ENCODE assay signal across 12 mouse cellular contexts in the genomic region with DNA sequence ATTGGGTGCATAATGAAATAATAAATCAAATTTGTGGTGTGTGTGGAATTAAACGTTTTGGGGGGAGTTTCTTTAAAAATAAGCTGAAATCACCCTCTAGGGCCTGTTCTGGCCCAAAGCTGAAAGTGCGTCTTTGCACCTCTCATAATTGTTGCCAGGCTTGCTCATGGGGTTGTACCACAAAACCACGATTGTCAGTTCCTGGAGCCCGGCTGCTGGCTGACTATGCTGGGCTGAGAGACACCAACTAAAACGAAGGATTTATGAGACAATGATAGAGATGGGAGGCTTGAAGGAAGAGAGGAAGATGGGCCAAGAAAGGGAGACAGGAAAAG. TPM values are rescaled to one million over a fixed set of nuclear protein-coding genes. Genes with fewer than 3 reads are reported as not detected.
A peak's percentile ranks its signal among the peaks of the same experiment; 100 is the strongest.
DNase-seq lines count a peak whose midpoint lies in the region; ATAC-seq and TF ChIP-seq lines count a peak whose summit lies in the region.
"Had no signal": no experiment of that assay in that cellular context is flagged by ENCODE, and none has a peak within 500 bp of the region (broad histone marks: within the 10 kb centered on the region; RNA-seq: fewer than 3 reads in every experiment).

No protein-coding gene starts in this region.

- no peak for TF ChIP-seq CTCF in small intestine, adult 2 months (IDR thresholded peaks at IDR 0.05; ENCODE audit: extremely low read depth, insufficient read length, insufficient replicate concordance, low read depth, low read length)

- no peak overlapping the region for H3K4me3 ChIP-seq in midbrain, embryonic 16.5 days (ENCODE audit: low read depth, low read length)
- H3K4me3 ChIP-seq in midbrain, embryonic 15.5 days = no peak overlapping the region
- no peak overlapping the region for H3K4me3 ChIP-seq in small intestine, adult 2 months (ENCODE audit: low read depth, low read length)
- H3K4me3 ChIP-seq: heart, embryonic 12.5 days had no signal

- H3K9ac ChIP-seq in midbrain, embryonic 16.5 days (ENCODE audit: low read depth, low read length) = no peak overlapping the region
- H3K9ac ChIP-seq in midbrain, embryonic 15.5 days = no peak overlapping the region
- H3K9ac ChIP-seq: heart, embryonic 12.5 days had no signal

- no peak for TF ChIP-seq POLR2A in small intestine, adult 2 months (IDR thresholded peaks at IDR 0.05; ENCODE audit: low read depth, low read length)

- DNase-seq in heart, adult 11 months = peak; percentile 87
- DNase-seq in heart, adult 18-20 months = no peak
- no peak for DNase-seq in MN1 (ENCODE audit: low spot score)
- DNase-seq in spleen, adult 18-20 months = no peak
- DNase-seq: adrenal gland, postnatal 10 days; cerebellum, adult 11-12 months; thymus, postnatal 4 days had no signal

- no peak overlapping the region for H3K4me2 ChIP-seq in midbrain, embryonic 16.5 days (ENCODE audit: low read length)
- no peak overlapping the region for H3K4me2 ChIP-seq in midbrain, embryonic 15.5 days
- H3K4me2 ChIP-seq: heart, embryonic 12.5 days had no signal

- H3K36me3 ChIP-seq in midbrain, embryonic 16.5 days (ENCODE audit: control insufficient read depth, insufficient read depth, low read length) = peaks cover 9% of the 10 kb centered on the region; the same call in 1 of the 2 replicates
- peaks cover 4% of the 10 kb centered on the region for H3K36me3 ChIP-seq in midbrain, embryonic 15.5 days (replicated peaks)
- no peaks in the 10 kb centered on the region for H3K36me3 ChIP-seq in small intestine, adult 2 months (ENCODE audit: control insufficient read depth, insufficient read depth, low read length)
- H3K36me3 ChIP-seq: heart, embryonic 12.5 days had no signal

- peak overlapping the region; percentile 45; the same call in 1 of the 2 replicates for H3K27ac ChIP-seq in midbrain, embryonic 16.5 days (ENCODE audit: low read length)
- H3K27ac ChIP-seq in midbrain, embryonic 15.5 days = no peak overlapping the region
- 0 out of 2 replicates have a peak overlapping the region, but pooled peaks have one; percentile 35 for H3K27ac ChIP-seq in small intestine, adult 2 months (ENCODE audit: insufficient read depth, low read depth, low read length)

- WGBS in midbrain, embryonic 16.5 days = 53% methylated on average over 5 of the region's 5 CpGs
- 60% methylated on average over 5 of the region's 5 CpGs for WGBS in midbrain, embryonic 15.5 days
- WGBS in small intestine, adult 2 months = 68% methylated on average over 5 of the region's 5 CpGs

- H3K27me3 ChIP-seq in midbrain, embryonic 16.5 days (ENCODE audit: control insufficient read depth, insufficient read depth, low read depth, low read length) = no peaks in the 10 kb centered on the region
- H3K27me3 ChIP-seq in midbrain, embryonic 15.5 days (replicated peaks) = 0 out of 2 replicates have a peak, but pooled peaks cover 3% of the 10 kb centered on the region
- H3K27me3 ChIP-seq in small intestine, adult 2 months (ENCODE audit: control insufficient read depth, insufficient read depth, low read length) = no peaks in the 10 kb centered on the region
- H3K27me3 ChIP-seq: heart, embryonic 12.5 days had no signal

- peaks cover 21% of the 10 kb centered on the region for H3K4me1 ChIP-seq in midbrain, embryonic 16.5 days (ENCODE audit: control insufficient read depth, insufficient read depth, low read length)
- peaks cover 18% of the 10 kb centered on the region for H3K4me1 ChIP-seq in midbrain, embryonic 15.5 days
- H3K4me1 ChIP-seq in small intestine, adult 2 months (ENCODE audit: control insufficient read depth, insufficient read depth, insufficient read length, low read length) = peaks cover 10% of the 10 kb centered on the region; the same call in 1 of the 2 replicates

- H3K9me3 ChIP-seq in midbrain, embryonic 16.5 days (replicated peaks; ENCODE audit: control insufficient read depth, low read length, poor library complexity, severe bottlenecking) = no peaks in the 10 kb centered on the region; the same call in 1 of the 2 replicates
- no peaks in the 10 kb centered on the region for H3K9me3 ChIP-seq in midbrain, embryonic 15.5 days
- H3K9me3 ChIP-seq: heart, embryonic 12.5 days had no signal

- no peak for ATAC-seq in midbrain, embryonic 16.5 days
- no peak for ATAC-seq in midbrain, embryonic 15.5 days (replicated peaks)
- peak; percentile 29 to 57; a peak in 2 of 4 replicates for ATAC-seq in hematopoietic stem cell, adult 5-6 weeks (replicated peaks in 1 of 2; ENCODE audit: insufficient read depth in 1 of 2, low FRiP score in 2 of 2, low TSS enrichment in 1 of 2, low read depth in 1 of 2, poor library complexity in 2 of 2, severe bottlenecking in 2 of 2)

RNA-seq across cellular contexts. Expression of a gene that starts 15.1 kb away (rescaled TPM):
- total RNA-seq in heart, adult 18-20 months (2021) = 10 to 100 TPM; 20.2 to 30.1 TPM
- polyA plus RNA-seq in midbrain, embryonic 16.5 days (2015; fragmentation: Nextera tagmentation; extraction: Ambion mirVana) = 23.4 and 33.3 TPM in 2 replicates
- 24.0 and 25.5 TPM in 2 replicates for polyA plus RNA-seq in midbrain, embryonic 15.5 days (2015; fragmentation: Nextera tagmentation; extraction: Ambion mirVana)
- total RNA-seq in hematopoietic stem cell, adult 5-6 weeks (2017) = 0.31 and 0.50 TPM in 2 replicates
- polyA plus RNA-seq in small intestine, adult 2 months (2012; rRNA removed) = 5.6 and 6.6 TPM in 2 replicates

Comparison
In these comparisons a context has a peak if more than half of its experiments do, and no peak if none do; other contexts are left out.
1. ATAC-seq: peak in hematopoietic stem cell, adult 5-6 weeks (2 of 2); none in midbrain, embryonic 16.5 days (single experiment) and midbrain, embryonic 15.5 days (single experiment).